Mouse (Mus musculus) B cell, adult 67 days (primary cell): ENCODE measurements around the gene Bche. TPM values are rescaled to one million over a fixed set of nuclear protein-coding genes. Genes with fewer than 3 reads are reported as not detected.

ENCODE experiments used
- total RNA-seq, 2 experiments: library from RNA; stranded (reverse); gene quantifications; 4 replicates each; pipeline ENCODE4 v1.2.4; 2023

Bche gene
- total RNA-seq, result not detected

GRCm38 (mm10) chr3:73708410-73708714, at the start of gene Bche:
Gene Bche (minus strand): TSS chr3:73708415.

